Mouse (Mus musculus) frontal cortex, adult 2 months (tissue): Measurements from ENCODE around the gene Dgkz. TPM values are rescaled to one million over a fixed set of nuclear protein-coding genes. Genes with fewer than 3 reads are reported as not detected.

ENCODE experiments used
- DNase-seq, 2 experiments: peaks; one replicate each; pipeline ENCODE4 v3.0.0; 2022; ENCODE audit warnings: low spot score in 1 of 2; ENCODE audit errors: extremely low spot score in 1 of 2
- polyA plus RNA-seq: library from polyadenylated mRNA; depleted of rRNA; stranded (reverse); fragments of >200 nt; gene quantifications from 2 replicates; pipeline ENCODE4 v1.2.3, GENCODE M21; 2012; rRNA removed

Gene Dgkz
- polyA plus RNA-seq, result 590 and 632 TPM in 2 replicates

DNA sequence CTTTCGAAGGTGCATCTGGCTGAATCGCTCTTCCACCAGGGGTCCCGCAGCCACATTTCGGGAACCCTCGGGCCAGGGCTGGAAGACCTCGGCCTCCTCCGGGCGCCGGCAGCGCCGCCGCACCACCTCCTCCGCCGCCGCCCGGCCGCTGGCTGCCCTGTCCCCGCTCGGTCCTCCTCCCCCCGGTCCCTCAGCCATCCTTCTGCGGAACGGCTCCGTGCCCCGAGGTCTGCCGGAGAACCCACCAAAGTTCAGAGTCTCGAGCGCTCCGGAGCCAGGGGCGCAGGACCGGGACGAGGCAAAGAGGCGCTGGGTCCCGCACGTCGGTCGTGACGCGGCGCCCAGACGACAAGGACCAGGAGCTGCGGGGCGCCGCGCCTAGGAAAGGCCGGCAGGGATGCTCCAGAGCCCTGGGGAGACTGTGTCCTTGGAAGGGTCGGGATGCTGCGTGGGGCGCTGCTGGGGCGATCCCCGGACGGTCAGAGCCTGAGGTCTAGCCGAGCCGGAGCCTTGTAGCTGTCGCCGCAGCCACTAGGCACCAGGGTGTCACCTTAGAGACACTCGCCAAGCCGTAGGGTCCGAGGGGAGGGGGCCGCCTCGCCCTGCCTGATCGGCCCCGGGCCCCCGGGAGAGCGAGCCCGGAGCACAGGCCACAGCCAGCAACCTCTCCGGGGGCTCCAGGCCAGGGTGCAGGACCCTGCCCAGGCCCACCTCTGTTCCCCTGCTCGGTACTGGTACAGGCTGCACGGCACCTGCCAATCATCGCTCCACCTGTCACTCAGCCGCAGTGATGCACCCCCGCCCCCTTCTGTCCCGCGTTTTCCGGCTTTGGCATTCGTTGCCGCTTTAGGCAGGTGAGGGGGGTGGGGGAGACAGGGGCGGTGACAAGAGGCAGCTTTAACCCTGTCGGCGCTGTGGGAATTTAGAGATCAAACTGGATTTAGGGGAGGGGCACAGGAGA, at the start of gene Dgkz:
TSS of gene Dgkz (minus strand) at position 284 of the 961 bp plus-strand sequence.
- DNase-seq, result no peak

DNA sequence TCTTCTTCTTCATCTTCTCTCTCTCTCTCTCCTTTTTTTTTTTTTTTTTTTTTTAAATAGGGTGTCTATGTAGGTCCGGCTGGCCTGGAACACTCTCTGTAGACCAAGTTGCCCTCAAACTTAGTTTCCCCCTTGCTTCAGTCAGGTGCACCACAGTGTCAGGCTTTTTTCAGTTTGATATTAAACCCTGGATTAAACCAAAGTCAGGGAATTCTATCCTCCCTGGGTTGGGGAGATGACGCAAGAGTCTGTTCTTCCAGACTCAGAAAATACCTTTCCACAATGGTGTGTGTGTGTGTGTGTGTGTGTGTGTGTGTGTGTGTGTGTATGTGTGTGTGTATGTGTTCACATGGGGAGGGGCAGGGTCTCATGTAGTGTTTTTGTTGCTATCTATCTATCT, 49.5 kb upstream of the Dgkz start:
- DNase-seq, result no peak

DNA sequence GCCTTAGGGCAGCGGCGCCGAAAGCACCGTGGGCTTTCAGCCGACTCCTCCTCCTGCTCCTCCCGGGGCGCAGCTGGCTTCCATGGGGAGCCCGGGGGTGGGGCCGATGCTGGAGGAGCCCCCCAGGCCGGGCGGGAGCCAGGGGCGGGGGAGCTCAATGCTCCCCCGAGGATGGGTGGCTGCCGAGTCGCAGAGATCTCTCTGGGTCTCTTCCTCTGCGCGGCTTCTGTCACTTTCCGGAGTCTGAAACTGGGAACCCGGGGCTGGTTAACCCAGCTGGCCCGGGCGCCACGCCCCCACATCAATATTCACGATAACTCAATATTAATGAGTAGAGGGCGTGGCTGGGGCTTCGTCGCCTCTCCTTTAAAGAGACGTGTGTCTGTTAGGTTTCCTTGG, 48.6 kb upstream of the Dgkz start, which contains the start of gene Creb3l1:
TSS of gene Creb3l1 (minus strand) at position 229 of the 399 bp plus-strand sequence.
- DNase-seq, result peak in 1 of 2 experiments; percentile 48

DNA sequence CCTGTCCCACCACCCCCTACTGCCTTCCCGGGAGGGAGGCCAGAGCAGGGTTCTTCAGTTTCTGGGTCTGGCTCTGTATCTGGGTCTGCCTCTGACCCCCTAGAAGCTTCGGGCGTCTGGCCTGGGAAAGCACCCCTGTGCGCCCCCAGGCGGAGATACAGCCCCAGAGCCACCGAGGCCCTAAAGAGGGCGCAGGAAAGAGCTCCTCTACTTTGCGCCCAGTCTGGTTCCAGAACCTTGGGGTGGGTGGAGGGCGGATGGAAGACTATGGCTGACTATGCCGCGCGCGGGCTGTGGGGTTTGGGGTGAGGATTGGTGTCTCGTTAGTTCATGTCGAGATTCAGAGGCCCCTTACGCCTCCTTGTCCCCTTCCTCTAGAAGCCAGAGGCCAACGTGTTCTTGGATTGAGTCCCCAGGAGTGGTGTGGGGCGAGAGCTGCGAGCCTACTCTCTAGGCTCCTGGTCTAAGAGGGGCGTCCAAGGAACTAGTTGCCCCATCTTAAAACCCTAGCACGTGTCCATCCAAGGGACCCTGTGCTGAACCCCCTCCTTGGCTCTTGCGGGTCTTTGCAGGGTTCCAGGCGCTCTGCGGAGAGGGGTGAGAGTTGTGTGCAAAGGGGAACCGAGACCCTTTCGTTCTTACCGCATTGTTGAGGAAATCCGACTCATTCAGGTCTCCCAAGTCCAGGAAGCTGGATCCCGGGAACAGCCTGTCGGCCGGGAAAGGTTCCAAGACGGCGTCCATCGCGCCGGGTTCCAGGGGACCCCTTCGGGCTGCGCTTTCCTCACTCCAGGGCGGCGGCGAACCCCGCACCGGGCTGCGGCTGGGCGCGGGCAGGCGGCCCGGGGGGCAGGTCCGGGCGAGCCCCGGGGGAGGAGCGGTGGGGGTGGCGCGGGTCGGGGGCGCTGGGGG, 48.0 kb upstream of the Dgkz start:
- DNase-seq, result no peak

DNA sequence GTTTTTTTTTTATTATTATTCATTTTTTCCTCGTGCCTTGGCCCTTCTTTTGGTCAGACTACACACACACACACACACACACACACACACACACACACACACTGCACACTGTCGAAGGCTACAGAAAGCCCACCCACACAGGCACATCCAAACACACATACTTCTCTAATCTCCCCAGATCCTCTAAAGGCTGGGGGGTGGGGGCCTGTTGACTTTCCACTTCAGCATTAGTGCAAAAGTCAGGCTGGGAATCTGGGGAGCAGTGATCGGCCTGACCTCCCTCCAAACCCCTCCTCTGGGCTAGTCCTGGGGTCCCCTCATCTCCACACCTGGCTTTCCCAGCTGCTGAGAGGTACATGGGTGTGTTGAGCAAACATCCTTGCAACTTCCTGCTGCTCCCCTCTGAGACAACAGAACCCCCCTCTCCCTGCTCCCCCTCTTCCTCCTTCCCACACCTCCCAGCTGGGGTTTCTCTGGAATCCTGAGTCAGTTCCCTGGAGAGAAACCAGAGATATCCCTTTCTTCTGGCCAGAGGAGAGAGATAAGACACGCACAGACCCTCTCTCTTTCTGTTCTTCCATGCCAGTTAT, 45.1 kb upstream of the Dgkz start:
- no peak for DNase-seq

DNA sequence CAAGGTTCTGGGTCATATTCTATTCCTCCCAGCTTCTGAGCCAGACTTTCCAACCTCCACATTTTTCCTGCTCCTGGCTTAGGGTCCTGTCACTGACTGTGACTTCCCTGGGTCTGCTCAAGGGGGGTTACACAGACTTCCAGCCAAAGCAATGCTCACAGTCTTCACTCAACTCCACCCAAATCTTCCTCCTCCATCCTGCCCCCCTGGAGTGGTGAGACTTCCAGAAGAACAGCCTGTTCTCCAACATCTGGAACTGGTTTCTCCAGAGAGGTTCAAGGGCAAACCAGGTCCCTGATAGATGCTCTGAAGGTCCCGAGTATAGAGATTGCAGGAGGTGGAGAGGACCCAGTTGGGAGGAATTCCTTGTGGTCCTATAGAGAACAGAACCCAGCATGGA, 41.8 kb upstream of the Dgkz start:
- no peak for DNase-seq

DNA sequence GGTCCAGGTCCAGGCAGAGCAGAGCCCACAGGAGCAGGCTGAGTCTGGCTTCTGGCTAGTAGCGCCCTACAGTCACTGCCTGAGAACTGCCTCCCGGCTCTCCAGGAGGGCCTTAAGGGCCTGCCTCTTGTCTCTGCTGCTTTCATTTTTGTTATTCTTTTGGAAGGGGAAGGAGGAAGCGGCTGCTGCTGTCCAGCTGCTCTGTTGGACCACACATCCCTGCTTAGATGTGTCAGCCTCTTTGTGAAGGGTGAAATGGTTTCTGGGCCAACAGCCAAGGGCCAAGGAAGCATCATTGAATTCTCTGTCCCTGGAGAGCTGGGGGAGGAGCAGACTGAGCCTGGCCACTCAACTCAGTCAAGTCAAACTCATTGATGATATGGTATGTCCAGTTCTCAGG, 41.3 kb upstream of the Dgkz start:
- DNase-seq, result peak in 1 of 2 experiments; percentile 31

DNA sequence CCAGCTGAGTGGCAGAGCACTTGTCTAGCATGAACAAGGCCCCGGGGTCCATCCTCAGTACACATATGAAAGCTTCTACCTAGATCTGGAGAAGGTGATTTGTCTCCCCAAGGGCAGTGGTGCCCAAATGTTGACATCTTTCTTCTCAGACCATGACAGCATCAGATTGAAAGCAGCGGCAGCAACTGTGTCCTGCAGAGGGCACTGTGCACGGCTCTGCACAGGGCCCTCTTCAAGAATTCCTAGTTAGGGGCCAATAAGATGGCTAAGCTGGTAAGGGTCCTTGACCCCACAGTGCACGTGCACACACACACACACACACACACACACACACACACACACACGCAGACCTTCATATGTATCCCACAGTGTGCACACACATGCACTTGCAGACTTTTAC, 39.2 kb upstream of the Dgkz start:
- DNase-seq, result no peak

DNA sequence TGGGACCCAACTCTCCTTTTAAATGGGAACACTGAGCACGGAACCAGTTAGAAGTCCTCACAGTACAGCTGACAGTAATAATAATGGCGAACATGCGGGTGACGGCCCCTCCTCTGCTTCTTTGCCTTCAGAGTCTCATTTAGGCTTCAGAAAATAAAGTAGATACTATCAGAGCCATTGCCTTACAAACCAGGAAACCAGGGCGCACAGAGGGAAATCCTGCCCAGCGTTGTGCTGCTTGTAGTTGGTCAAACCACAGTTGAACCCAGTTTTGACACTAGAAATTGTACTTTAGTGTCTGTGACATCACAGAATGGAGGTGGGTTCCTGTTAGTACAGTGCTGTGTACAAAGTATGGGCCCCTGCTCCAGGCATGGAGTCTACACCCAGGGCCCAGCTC, 38.6 kb upstream of the Dgkz start:
- no peak for DNase-seq

DNA sequence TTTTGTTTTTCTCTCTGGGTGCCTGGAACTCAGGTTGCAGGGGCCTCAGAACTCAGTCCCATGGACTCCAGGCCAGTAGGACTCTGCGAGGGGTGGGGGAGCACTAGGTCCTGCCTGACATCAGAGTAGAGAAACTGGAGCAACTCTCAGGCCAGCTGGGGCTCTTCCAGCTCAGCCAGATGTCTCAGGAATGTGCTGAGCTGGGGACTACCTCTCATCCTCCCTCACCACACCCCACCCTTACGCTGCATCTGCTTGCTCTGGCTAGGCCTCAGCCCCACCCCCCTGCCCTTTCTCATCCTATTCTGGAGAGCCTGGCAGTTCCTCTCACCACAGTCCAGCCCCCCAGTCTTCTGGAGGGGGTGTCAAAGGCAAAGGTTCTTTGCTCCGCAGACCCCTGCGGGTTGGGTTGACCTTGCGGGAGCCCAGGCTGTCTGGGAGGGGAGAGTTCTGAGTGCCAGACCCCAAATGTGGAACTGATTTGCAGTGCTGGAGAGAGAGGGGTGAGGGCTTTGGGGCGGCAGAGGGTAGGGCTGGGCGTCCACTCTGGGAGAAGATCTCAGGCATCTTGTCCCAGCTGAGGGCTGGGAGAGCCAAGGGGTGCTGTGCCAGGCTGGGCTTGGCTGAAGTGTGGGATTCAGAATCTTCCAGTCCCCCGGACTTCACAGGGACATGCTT, 37.2 kb upstream of the Dgkz start:
- DNase-seq, result no peak

DNA sequence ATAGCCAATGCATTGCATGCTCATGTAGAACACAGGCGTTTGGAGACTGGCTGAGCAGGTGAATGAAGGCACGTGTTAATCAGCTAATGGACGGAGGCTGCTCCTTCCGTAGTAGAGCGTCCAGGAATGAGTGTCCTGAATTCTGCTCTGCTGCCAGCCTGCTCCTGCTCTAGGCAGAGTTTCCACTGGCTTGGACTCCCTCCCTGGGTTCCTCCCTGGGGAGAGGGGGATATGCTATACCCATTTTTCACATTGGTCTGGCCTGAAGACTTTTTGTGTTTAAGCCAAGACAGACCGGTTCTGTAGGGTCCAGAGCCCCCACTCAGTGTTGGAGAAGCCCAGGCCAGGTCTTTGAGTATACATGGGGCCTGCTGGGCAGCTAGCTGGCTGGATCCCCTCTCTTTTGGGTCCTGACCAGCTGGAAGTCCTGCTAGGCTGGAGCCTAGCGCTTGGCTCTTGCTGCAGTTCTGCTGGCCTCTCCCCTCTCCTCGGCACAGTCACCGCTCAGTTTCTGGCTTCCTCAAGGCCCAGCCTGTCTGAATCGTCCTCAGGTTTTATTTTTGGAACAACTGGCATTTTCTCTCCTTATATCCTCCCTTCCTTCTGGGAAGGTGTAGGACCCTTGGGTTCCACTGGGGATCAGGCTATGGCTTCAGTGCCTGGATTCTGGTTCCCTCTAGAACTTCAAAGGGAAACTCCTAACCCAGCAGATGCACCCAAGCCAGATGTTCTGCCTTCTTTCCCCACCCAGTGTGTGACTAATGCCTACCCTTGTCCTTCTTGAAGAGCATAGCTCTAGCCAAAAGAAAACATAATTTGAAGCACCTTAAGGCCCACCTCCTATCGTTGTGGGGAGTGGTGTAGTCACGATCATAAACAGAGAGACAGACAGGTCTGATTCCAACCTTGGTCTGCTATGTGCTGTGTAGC, 36.0 kb upstream of the Dgkz start:
- no peak for DNase-seq

DNA sequence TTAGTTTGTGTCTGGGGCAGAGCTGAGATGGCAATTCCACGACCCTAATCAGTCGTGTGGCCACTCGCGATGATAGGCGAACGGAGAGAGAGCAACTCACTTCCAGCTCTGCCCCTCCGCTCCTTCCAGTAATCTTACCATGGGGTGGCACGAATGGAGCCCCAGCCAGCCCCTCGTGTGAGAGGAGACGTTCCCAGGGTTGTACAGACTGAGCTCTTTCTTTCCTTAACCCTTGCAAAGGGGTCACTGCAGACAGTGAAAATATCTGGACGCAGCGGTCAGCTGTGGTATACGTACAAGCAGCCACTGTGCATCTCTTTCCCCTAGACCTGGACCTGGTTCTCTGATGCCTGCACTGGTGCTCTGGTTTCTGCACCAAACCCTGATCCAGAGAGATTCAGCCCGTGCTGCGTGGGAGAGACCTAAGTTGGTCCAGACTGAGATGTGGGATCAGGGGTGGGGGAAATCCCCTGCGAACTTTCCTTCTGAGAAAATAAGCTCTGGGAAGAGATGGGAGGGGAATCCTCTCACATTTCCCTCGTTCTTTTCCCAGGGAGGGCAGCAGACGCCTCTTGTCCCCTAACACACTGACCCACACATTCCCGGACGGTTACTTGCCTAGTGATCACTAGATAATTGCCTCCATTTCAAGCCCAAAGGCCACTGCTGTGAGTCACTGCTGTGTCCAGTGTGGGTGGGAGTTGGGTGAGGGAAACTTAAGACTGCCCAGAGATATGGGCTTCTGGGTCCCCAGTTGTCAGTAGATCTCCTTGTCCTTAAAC, 33.1 kb upstream of the Dgkz start:
- DNase-seq, result peak in 1 of 2 experiments; percentile 54

DNA sequence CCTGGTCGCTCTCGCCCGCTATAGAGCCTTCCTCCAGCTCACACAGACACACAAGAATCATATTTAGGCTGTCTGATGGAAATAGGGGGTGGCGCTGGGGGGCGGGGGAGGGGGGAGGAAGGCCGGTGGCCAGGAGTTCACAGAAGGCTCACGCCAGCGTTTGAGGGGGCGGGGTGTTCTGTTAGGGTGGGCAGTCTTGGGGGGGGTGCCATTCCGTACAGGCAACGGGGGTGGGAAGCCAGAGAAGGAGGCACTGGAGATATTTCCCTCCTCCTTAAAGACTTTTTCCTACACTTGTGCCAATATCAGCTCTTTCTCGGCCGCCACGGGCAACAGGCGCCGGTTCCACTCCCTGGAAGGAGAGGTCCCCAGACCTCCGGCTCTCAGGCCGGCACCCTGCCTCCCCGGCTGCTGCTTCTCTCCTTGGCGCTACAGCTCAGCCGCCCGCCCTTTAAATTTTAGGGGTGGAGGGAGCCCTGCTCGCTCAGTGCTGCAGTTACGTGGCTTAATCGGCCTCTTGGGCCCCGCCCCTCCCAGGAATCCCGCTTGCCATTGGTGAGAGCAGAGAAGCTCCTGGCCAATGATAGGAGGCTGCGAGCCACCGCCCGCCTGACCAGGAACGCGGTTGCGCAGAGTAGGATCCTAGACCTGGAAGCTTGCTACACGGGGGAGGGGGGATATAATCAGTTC, 32.4 kb upstream of the Dgkz start:
- peak; percentile 95 to 99 for DNase-seq

DNA sequence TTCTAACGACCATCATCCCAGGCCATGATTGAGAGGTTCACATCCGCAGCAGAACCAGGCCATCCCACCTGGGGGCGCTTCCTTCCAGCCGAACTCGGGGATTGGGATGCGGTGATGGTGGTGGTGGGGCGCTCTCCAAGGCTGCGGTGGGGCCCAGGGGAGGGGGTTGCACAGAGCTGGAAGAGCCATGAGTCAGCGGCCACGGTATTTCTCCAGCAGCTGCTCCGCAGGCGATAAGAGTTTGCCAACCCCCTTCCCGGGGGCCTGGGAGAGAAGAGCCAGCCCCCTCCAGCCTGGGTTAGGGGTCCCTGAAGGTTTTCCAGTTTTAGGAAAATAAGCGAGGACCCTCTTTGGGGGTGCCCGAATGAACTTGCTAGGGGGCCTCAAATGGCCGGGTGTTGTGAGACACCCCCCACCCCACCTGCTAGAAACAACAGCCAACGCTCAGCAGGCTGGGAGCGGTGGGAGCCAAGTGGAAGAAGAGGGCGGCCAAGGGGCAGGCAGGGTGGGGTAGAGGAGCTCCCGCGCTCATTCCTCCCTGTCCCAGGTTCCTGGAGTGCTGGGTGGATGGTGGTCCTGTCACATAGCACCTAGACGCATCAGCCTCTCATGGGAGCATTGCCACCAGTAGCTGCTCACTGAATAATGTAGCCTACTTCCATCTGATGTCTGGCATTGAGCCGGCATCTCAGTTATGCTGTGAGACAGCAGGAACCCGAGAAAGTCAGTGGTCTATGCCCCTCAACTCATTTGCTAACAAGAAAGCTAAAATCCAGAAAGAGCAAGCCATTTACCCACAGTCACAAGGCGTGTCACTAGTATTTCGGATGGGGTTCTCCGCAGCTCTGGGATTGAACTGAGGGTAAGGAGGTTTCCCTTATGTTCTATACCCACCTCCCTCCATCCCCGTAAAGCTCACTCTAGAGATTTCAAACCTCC, 31.6 kb upstream of the Dgkz start:
- peak in 1 of 2 experiments; percentile 64 for DNase-seq

DNA sequence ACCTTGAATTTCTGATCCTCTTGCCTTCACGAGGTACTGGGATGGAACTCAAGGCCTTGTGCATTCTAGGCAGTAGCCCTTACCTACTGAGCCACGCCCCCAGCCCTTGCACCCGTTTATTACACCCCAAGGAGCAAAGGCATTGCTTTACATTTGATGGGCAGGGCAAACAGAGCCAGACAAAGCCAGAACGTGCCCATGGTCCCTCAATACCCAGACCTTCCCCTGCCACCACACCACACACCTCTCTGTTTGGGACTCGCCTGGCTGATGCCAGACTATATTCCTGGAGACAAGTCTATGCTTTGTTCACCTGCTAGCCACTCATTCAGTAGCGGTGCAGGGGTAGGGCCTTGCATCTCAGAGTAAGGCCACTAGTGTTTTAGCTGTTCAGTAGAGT, 30.8 kb upstream of the Dgkz start:
- DNase-seq, result no peak

DNA sequence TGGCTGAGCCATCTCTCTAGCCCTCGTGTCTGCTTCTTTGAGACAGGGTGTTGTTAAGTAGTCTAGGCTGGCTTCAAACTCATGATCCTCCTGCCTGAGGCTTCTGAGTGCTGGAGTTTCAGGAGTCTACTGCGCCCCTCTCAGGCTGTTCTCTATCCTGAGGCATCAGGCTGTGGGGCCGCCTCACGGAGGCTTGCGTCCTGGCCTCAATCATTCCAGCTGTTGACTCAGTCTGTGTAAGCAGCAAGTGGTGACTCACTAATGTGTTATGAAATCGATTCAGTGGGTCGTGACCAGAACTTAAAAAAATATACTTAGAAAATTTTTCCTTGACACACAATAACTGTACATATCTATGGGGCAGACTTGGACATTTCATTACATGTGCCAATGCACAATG, 29.0 kb upstream of the Dgkz start:
- DNase-seq, result no peak
